Mouse (Mus musculus) layer of hippocampus, adult 2 months (tissue): ENCODE measurements at regions not wholly inside any gene's neighbourhood (a gene's known extent, or its start where the extent isn't known, plus 50 kb on each side); places are given as distances from the start of the nearest gene placed in this dataset.

ENCODE experiments used
- DNase-seq, 2 experiments: peaks; one replicate each; pipeline ENCODE4 v3.0.0; 2022; ENCODE audit warnings: low spot score in 2 of 2
- H3K27ac ChIP-seq: fragments of 200-600 bp; 2 replicates; pipeline ENCODE4 v1.8.1; 2022
- H3K4me3 ChIP-seq: fragments of 200-600 bp; 2 replicates; pipeline ENCODE4 v1.8.1; 2022; ENCODE audit warnings: mild to moderate bottlenecking
- CTCF ChIP-seq: fragments of 200-600 bp; conservative IDR thresholded peaks from 2 replicates; pipeline ENCODE4 v1.8.1; 2022; ENCODE audit warnings: antibody characterized with exemption, mild to moderate bottlenecking, moderate library complexity

GRCm38 (mm10) chr13:119150847-119151548 lies 277.4 kb upstream of the Paip1 start:
- no peak for TF ChIP-seq CTCF
- DNase-seq = no peak
- Histone ChIP-seq H3K4me3 (no peak overlapping the region), H3K27ac (no peak overlapping the region)

DNA sequence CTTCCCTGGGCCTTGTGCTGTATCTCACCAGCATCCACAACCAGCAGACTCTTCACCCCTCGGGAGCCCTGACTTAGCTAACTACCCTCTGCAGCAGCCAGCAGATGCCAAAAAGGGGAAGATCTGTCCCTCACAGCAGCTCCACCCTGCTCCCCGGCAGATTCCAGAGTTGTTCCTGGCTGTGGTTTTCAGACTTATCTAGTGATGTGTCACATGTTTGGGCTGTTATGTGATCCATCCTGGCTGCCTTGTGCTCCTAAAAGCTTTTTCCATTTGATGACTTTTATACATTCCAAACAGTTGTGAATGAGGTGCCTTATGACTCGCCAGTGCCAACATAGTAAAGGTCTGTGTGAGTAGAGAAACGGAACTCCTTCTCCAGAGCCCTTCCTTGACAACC lies 250.6 kb upstream of the Paip1 start:
- no peak overlapping the region for H3K4me3 ChIP-seq
- TF ChIP-seq CTCF = no peak
- no peak for DNase-seq
- no peak overlapping the region for H3K27ac ChIP-seq

DNA sequence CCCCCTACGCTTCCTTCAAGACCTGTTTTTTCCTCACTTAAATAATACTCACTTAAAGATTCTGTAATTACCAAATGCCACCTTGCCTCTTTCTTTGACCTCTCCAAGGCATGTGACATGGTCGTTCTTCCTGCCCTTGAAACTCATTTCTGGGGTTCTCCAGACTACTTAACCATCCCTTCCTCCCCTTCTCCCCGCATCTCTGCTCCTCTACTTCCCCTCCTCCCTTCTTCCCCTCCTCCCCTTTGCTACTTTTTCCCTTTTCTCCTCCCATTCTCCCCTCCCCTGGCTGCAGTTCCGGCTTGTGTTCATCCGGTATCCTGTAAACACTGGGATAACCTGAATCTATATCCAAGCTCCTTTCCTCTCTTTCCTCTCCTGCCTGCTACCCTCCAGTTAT lies 250.2 kb upstream of the Paip1 start:
- H3K4me3 ChIP-seq = no peak overlapping the region

GRCm38 (mm10) chr13:119179157-119179920 lies 249.1 kb upstream of the Paip1 start:
- no peak for TF ChIP-seq CTCF
- Histone ChIP-seq H3K4me3 (no peak overlapping the region), H3K27ac (no peak overlapping the region)
- no peak for DNase-seq

More for the DNA sequence above, 250.2 kb upstream of the Paip1 start:
- no peak overlapping the region for H3K27ac ChIP-seq
- no peak for DNase-seq
- no peak for TF ChIP-seq CTCF

GRCm38 (mm10) chr13:119184322-119184877 lies 244.0 kb upstream of the Paip1 start:
- Histone ChIP-seq H3K4me3 (no peak overlapping the region), H3K27ac (no peak overlapping the region)
- no peak for DNase-seq
- TF ChIP-seq CTCF = no peak

DNA sequence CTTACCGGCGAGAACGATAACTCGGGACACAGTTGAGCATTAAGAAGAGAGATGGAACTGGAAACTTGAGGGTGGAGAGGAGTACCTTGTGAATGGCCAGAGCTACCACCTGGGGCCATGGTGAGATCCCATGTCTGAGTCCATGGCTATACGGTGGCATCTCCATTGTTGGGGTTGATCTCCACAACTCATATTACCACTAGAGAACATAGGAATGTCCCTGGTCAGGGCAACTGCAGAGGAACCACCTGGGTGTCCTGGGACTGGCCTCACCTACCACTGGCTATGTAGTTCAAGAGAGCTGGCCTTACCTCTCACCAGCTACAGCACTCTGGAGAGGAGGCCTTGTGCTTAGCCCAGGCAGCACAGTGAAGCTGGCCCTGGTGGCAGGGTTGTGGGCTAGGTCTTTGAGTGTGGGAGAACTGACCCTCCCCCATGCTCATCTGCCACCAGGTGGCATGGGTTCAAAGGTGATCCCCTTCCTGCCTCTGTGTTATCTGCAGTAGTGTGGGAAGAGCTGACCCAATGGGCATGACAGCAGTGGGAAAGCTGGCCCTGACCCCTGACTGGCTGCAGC lies 242.7 kb upstream of the Paip1 start:
- Histone ChIP-seq H3K27ac (no peak overlapping the region), H3K4me3 (no peak overlapping the region)
- no peak for TF ChIP-seq CTCF
- DNase-seq = no peak

DNA sequence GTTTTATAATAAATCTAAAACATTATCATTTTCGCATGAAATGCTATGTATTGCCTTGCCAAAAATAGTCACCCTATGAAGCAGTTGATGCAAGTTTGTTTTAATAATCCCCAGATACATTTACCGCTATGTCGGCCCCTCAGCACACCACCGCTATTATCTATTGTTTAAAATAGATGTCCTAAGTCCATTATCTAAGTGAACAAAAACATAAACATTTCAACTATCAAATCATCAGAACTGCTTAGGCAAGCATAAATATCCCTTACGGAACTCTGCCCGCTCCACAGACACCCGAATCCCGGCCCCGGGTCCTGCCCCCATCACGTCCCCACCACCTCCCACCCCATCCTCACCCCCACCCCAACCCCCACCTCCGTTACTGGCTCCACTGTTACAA lies 196.8 kb upstream of the Paip1 start:
- H3K4me3 ChIP-seq = no peak overlapping the region
- no peak for TF ChIP-seq CTCF
- no peak for DNase-seq

GRCm38 (mm10) chr13:119232100-119233029 lies 196.0 kb upstream of the Paip1 start:
- H3K4me3 ChIP-seq = no peak overlapping the region
- TF ChIP-seq CTCF = no peak
- no peak for DNase-seq
- H3K27ac ChIP-seq = no peak overlapping the region

More for the DNA sequence above, 196.8 kb upstream of the Paip1 start:
- no peak overlapping the region for H3K27ac ChIP-seq

GRCm38 (mm10) chr13:119233030-119233385 lies 195.4 kb upstream of the Paip1 start:
- Histone ChIP-seq H3K4me3 (no peak overlapping the region), H3K27ac (no peak overlapping the region)
- DNase-seq = no peak
- no peak for TF ChIP-seq CTCF

- no peak for TF ChIP-seq CTCF
- Histone ChIP-seq H3K27ac (no peak overlapping the region), H3K4me3 (no peak overlapping the region)
- DNase-seq = no peak
These were observed 194.5 kb upstream of the Paip1 start for GRCm38 (mm10) chr13:119233869-119234268.

GRCm38 (mm10) chr13:119242358-119242757 lies 186.0 kb upstream of the Paip1 start:
- Histone ChIP-seq H3K27ac (no peak overlapping the region), H3K4me3 (no peak overlapping the region)
- TF ChIP-seq CTCF = no peak
- no peak for DNase-seq

DNA sequence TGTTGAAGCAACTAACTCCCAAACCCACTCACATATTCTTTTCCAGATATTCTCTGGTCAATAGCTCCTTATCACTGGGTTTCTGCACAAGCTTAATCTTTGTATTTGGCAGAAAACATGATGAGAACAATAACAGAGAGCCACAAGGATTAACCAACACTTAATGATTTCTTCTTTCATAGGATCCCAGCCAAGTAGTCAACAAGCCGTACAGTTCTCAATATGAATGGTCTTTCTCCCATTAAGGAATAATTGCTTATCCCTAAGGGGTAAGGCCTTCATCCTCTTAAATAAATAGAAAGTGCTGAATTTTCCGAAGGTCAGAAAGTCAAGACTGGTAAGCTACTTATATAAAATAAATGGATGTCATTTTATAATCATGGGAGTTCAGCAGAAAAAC lies 181.3 kb upstream of the Paip1 start:
- H3K27ac ChIP-seq = no peak overlapping the region
- no peak for DNase-seq
- TF ChIP-seq CTCF = no peak
- no peak overlapping the region for H3K4me3 ChIP-seq
